Mouse (Mus musculus) gastrocnemius, adult 18-20 months (tissue): ENCODE data around the gene Pak7. TPM values are rescaled to one million over a fixed set of nuclear protein-coding genes. Genes with fewer than 3 reads are reported as not detected.

ENCODE experiments used
- DNase-seq: peaks from one replicate; pipeline ENCODE4 v3.0.0; 2021; ENCODE audit warnings: low spot score
- total RNA-seq, 2 experiments: library from RNA; stranded (reverse); gene quantifications; 2 replicates each; pipeline ENCODE4 v1.2.3; 2021

Gene Pak7
- total RNA-seq, 2 experiments from 2014 or later: not detected

GRCm38 (mm10) chr2:136050793-136051615, 336.8 kb downstream of the Pak7 start:
- DNase-seq: no peak

- DNase-seq: no peak
These were observed 339.3 kb downstream of the Pak7 start for GRCm38 (mm10) chr2:136048464-136048863.

Other genes starting within 250 kb of the Pak7 start
- gene Ankef1, start 113.9 kb upstream of the Pak7 start, total RNA-seq: 1 to 10 TPM in 1 of 2 experiments, under 1 TPM in 1; 0.84 to 1.4 TPM